Mouse (Mus musculus): Measurements from ENCODE around the gene Fam25c.

GRCm38 (mm10) chr14:34393295-34393694 lies 38.1 kb upstream of the Fam25c start:
- no peak for TF ChIP-seq POLR2A (IDR thresholded peaks at IDR 0.05; ENCODE audit: control insufficient read depth, low read depth, low read length)
- TF ChIP-seq CTCF (IDR thresholded peaks at IDR 0.05; ENCODE audit: control insufficient read depth, insufficient read depth, insufficient replicate concordance, low read depth, low read length) = no peak

Data from testis, adult 2 months (tissue).